Mouse (Mus musculus): ENCODE measurements around the gene Rps13. TPM values are rescaled to one million over a fixed set of nuclear protein-coding genes. Genes with fewer than 3 reads are reported as not detected.

The Rps13 gene
- polyA plus RNA-seq, 1 experiment, result 118 TPM

DNA sequence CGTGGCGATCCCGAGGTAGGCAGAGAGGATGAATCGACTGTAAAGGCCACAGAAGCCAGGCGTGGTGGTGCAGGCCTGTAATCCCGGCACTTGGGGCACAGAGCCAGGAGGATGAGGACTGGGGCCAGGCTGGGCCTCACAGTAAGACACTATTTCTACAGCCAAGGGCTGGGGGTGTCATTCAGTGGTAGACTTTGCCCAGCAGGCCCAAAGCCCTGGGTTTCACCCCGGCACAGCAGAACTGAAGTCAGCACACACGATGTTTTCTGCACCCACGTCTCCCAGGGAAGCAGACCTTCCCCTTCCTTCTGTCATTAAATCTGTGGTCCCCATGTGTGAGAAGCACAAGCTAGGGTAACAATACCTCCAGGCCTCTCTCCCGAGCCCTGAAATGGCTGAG lies 35.6 kb downstream of the Rps13 start:
- H3K4me3 ChIP-seq (replicated peaks; ENCODE audit: extremely low read depth, low read depth, low read length), result no peak overlapping the region
- no peak for TF ChIP-seq POLR2A (IDR thresholded peaks at IDR 0.05; ENCODE audit: borderline replicate concordance, extremely low read depth, low read depth, low read length)
- WGBS, result 81% methylated on average over 10 of the region's 10 CpGs
- H3K4me1 ChIP-seq (ENCODE audit: control insufficient read depth, insufficient read depth, low read length), result no peaks in the 10 kb centered on the region
- DNase-seq, result no peak

DNA sequence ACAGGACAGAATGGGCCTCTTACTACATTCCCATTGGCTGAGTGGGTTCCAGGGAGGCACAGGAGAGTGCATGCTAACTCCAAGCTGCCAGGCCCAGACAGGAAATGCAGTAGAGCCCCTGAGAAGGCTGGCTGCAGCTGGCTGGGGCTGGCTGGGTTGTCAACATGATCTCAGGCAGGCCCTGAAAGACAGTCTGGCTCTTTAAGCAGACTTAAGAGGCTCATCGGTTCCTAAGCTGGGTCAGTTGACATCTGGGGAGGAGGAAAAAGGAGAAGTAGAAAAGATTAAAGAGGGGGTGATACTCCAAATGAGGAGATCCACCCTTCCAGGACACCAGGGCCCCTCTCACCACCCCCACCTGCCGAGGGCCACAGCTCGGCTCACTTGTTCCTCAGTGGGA lies 39.0 kb downstream of the Rps13 start:
- DNase-seq, result no peak
- TF ChIP-seq POLR2A (IDR thresholded peaks at IDR 0.05; ENCODE audit: borderline replicate concordance, extremely low read depth, low read depth, low read length) (no peak), CTCF (IDR thresholded peaks at IDR 0.05; ENCODE audit: insufficient read depth, low read length) (no peak)
- no peak overlapping the region for H3K4me3 ChIP-seq (replicated peaks; ENCODE audit: extremely low read depth, low read depth, low read length)
- 53% methylated on average over 3 of the region's 3 CpGs for WGBS
- H3K4me1 ChIP-seq (ENCODE audit: control insufficient read depth, insufficient read depth, low read length), result no peaks in the 10 kb centered on the region

DNA sequence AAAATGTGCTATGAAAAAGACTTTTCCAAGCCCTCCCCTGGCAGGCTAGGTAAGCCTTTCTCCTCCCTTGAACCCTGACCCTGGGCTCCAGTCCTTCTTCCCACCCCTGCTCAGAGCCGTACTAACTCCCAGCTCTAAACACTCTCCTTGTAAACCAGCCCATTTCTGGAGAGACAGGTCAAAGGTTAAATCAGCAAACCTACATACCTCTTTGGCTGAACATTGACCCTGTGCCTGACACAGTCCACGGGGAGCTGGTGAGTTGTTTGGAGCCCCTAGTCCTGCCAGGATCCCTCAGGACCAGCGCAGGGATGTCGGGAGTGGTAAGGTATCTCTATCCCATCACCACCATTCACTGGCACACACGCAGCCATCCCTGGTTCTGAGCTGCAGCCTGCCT lies 41.6 kb downstream of the Rps13 start:
- TF ChIP-seq POLR2A (IDR thresholded peaks at IDR 0.05; ENCODE audit: borderline replicate concordance, extremely low read depth, low read depth, low read length), result no peak
- no peak for TF ChIP-seq CTCF (IDR thresholded peaks at IDR 0.05; ENCODE audit: insufficient read depth, low read length)
- Histone ChIP-seq H3K4me1 (ENCODE audit: control insufficient read depth, insufficient read depth, low read length) (no peaks in the 10 kb centered on the region), H3K4me3 (replicated peaks; ENCODE audit: extremely low read depth, low read depth, low read length) (no peak overlapping the region)
- 47% methylated on average over 5 of the region's 5 CpGs for WGBS
- no peak for DNase-seq

- WGBS, result 67% methylated on average over 1 of the region's 1 CpGs
- peaks cover 9% of the 10 kb centered on the region; the same call in 1 of the 2 replicates for H3K4me1 ChIP-seq (ENCODE audit: control insufficient read depth, insufficient read depth, low read length)
- TF ChIP-seq POLR2A (IDR thresholded peaks at IDR 0.05; ENCODE audit: borderline replicate concordance, extremely low read depth, low read depth, low read length) (no peak), CTCF (IDR thresholded peaks at IDR 0.05; ENCODE audit: insufficient read depth, low read length) (no peak)
Measured at GRCm38 (mm10) chr7:116290559-116290958, 43.4 kb downstream of the Rps13 start.

GRCm38 (mm10) chr7:116288996-116289395 lies 45.0 kb downstream of the Rps13 start:
- no peak for DNase-seq
- TF ChIP-seq CTCF (IDR thresholded peaks at IDR 0.05; ENCODE audit: insufficient read depth, low read length), result no peak
- TF ChIP-seq POLR2A (IDR thresholded peaks at IDR 0.05; ENCODE audit: borderline replicate concordance, extremely low read depth, low read depth, low read length), result no peak
- 88% methylated on average over 3 of the region's 3 CpGs for WGBS
- H3K4me1 ChIP-seq (ENCODE audit: control insufficient read depth, insufficient read depth, low read length), result peaks cover 9% of the 10 kb centered on the region; the same call in 1 of the 2 replicates
- H3K4me3 ChIP-seq (replicated peaks; ENCODE audit: extremely low read depth, low read depth, low read length), result no peak overlapping the region

More at GRCm38 (mm10) chr7:116290559-116290958, 43.4 kb downstream of the Rps13 start:
- DNase-seq, result no peak
- no peak overlapping the region for H3K4me3 ChIP-seq (replicated peaks; ENCODE audit: extremely low read depth, low read depth, low read length)

- TF ChIP-seq POLR2A (IDR thresholded peaks at IDR 0.05; ENCODE audit: borderline replicate concordance, extremely low read depth, low read depth, low read length) (no peak), CTCF (IDR thresholded peaks at IDR 0.05; ENCODE audit: insufficient read depth, low read length) (no peak)
- Histone ChIP-seq H3K4me1 (ENCODE audit: control insufficient read depth, insufficient read depth, low read length) (peaks cover 9% of the 10 kb centered on the region; the same call in 1 of the 2 replicates), H3K4me3 (replicated peaks; ENCODE audit: extremely low read depth, low read depth, low read length) (no peak overlapping the region)
- 70% methylated on average over 5 of the region's 5 CpGs for WGBS
- no peak for DNase-seq
Measured at GRCm38 (mm10) chr7:116287959-116288358, 46.0 kb downstream of the Rps13 start.

- 30% methylated on average over 11 of the region's 11 CpGs for WGBS
- Histone ChIP-seq H3K4me3 (replicated peaks; ENCODE audit: extremely low read depth, low read depth, low read length) (no peak overlapping the region), H3K4me1 (ENCODE audit: control insufficient read depth, insufficient read depth, low read length) (peaks cover 9% of the 10 kb centered on the region; the same call in 1 of the 2 replicates)
- no peak for DNase-seq
- no peak for TF ChIP-seq CTCF (IDR thresholded peaks at IDR 0.05; ENCODE audit: insufficient read depth, low read length)
- TF ChIP-seq POLR2A (IDR thresholded peaks at IDR 0.05; ENCODE audit: borderline replicate concordance, extremely low read depth, low read depth, low read length), result no peak
Measured at GRCm38 (mm10) chr7:116286611-116287355, 47.2 kb downstream of the Rps13 start.

DNA sequence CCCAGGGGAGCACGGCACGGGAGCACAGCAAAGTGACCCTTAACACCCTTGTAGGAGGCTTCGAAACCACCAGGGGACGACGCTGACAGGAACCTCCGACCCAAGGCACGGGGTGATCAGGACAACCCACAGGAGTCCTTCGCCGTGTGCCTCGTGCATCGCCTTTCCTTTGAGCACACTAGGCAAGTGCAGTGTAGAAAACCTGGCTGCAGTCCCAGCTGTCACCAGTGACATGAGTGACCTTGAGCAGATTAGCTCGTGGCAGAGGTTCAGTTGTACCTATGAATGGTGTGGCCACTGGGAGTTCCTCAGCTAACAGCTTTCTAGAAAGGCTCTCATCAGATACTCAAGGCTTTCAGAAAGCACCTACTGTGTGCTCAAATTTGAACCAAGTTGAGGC lies 47.8 kb downstream of the Rps13 start:
- TF ChIP-seq CTCF (IDR thresholded peaks at IDR 0.05; ENCODE audit: insufficient read depth, low read length), result no peak
- no peak for TF ChIP-seq POLR2A (IDR thresholded peaks at IDR 0.05; ENCODE audit: borderline replicate concordance, extremely low read depth, low read depth, low read length)
- H3K4me1 ChIP-seq (ENCODE audit: control insufficient read depth, insufficient read depth, low read length), result peaks cover 9% of the 10 kb centered on the region; the same call in 1 of the 2 replicates
- WGBS, result 43% methylated on average over 12 of the region's 12 CpGs
- DNase-seq, result no peak
- H3K4me3 ChIP-seq (replicated peaks; ENCODE audit: extremely low read depth, low read depth, low read length), result no peak overlapping the region

DNA sequence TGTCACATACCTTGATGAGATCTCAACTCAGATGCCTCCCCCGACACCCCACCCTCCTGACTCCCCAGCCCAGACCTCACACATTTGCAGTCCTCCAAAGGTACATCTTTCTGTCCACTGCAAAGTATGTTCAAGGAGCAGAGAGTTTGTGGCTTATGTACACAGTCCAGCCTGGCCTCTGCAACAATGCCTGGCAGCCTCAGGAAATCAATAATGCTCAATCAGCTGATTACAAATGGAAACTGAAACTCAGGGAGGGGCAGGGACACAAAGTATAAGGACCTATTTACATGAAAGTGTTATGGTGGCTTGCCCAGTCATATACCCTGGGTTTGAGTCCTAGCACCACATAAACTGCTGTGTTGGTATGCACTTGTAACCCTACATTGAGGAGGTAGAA lies 48.8 kb downstream of the Rps13 start:
- no peak for TF ChIP-seq POLR2A (IDR thresholded peaks at IDR 0.05; ENCODE audit: borderline replicate concordance, extremely low read depth, low read depth, low read length)
- no peak for TF ChIP-seq CTCF (IDR thresholded peaks at IDR 0.05; ENCODE audit: insufficient read depth, low read length)
- Histone ChIP-seq H3K4me1 (ENCODE audit: control insufficient read depth, insufficient read depth, low read length) (peaks cover 9% of the 10 kb centered on the region; the same call in 1 of the 2 replicates), H3K4me3 (replicated peaks; ENCODE audit: extremely low read depth, low read depth, low read length) (no peak overlapping the region)
- no peak for DNase-seq
- 78% methylated on average over 1 of the region's 1 CpGs for WGBS

DNA sequence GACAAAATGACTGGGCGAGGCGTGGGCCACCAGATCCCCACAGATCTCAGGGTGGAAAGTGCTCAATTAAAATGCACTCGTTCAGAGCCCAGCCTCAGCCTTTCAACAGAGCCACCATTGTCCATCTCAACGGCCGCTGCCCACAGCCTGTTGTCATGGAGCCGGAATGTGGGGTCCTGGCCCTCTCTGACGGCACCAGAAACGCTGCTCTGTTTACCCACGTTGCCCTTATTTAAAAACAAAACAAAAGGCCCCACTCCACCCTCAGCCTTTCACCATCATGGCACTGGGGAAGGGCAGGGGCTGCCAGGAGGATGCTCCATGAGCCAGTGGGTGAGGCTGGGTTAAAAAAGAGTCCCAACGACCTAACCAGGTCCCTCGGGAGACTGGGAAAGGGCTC lies 51.2 kb downstream of the Rps13 start:
- TF ChIP-seq CTCF (IDR thresholded peaks at IDR 0.05; ENCODE audit: insufficient read depth, low read length) (no peak), POLR2A (IDR thresholded peaks at IDR 0.05; ENCODE audit: borderline replicate concordance, extremely low read depth, low read depth, low read length) (no peak)
- 59% methylated on average over 11 of the region's 11 CpGs for WGBS
- DNase-seq, result no peak
- Histone ChIP-seq H3K4me3 (replicated peaks; ENCODE audit: extremely low read depth, low read depth, low read length) (no peak overlapping the region), H3K4me1 (ENCODE audit: control insufficient read depth, insufficient read depth, low read length) (peaks cover 9% of the 10 kb centered on the region; the same call in 1 of the 2 replicates)

Other genes with a start within 250 kb of the Rps13 start
- gene Gm4353, start 249.6 kb downstream of the Rps13 start, polyA plus RNA-seq (2012; rRNA removed), result 0.16 and 0.33 TPM in 2 replicates
- gene Plekha7, start 25.8 kb downstream of the Rps13 start, polyA plus RNA-seq (2012; rRNA removed), result 9.4 and 10.0 TPM in 2 replicates
- gene Pik3c2a, start 109.3 kb upstream of the Rps13 start, polyA plus RNA-seq (2012; rRNA removed), result 3.4 and 5.5 TPM in 2 replicates
- gene Nucb2, start 170.2 kb upstream of the Rps13 start, polyA plus RNA-seq (2012; rRNA removed), result 6.7 and 9.5 TPM in 2 replicates

Data from lung, adult 2 months (tissue).